Mouse (Mus musculus) cortical plate, adult 2 months (tissue): Measurements from ENCODE around the gene Uckl1.

Source experiments
- CTCF ChIP-seq: fragments of 200-500 bp; IDR thresholded peaks from 2 replicates; pipeline ENCODE4 v1.5.1; 2011; ENCODE audit warnings: mild to moderate bottlenecking, control low read depth, low read length; ENCODE audit not compliant: insufficient read depth; ENCODE audit errors: extremely low read depth
- POLR2A ChIP-seq: fragments of 200-500 bp; IDR thresholded peaks from 2 replicates; pipeline ENCODE4 v1.6.1; 2011; ENCODE audit warnings: mild to moderate bottlenecking, low read length, control low read depth; ENCODE audit not compliant: insufficient read depth; ENCODE audit errors: extremely low read depth

DNA sequence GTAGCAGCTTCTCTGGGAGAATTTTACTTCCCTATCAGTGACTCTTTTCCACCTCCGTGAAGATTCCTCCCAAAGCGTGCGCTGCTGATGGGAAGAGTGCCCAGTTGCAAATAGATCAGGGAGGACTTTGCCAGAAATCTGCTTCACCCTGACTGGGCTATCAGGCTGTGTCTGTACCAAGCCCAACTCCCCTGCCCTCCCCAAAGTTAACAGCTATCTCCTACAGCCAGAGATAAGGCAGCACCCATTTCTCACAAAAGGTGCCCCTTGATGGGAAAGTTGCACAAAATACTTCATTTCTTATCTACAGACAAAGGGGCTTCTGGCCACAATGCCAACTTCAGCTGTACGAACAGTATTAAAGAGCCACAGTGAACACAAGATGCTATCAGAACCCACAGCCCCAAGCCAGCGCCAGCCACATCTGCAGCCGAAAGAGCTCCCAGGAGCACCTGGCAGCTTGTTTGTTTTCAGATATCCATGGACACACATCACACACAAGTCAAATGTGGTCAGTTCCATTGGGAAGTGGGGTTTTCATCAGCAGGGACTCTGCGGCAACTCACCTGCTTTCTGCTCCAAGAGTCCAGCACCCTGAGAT is 6.6 kb downstream of the Uckl1 start:
- TF ChIP-seq POLR2A (no peak), CTCF (no peak)
